Mouse (Mus musculus): ENCODE measurements around the gene A630095N17Rik.
"Not testable (repeated sequence)": the region's sequence is repeated elsewhere in the genome, so short reads cannot be mapped to it uniquely, and the experiment has no call there.

A630095N17Rik gene

GRCm38 (mm10) chr1:75243411-75243810, 11.5 kb upstream of the A630095N17Rik start:
- DNase-seq (ENCODE audit: low spot score in 2 of 2), result no peak

DNA sequence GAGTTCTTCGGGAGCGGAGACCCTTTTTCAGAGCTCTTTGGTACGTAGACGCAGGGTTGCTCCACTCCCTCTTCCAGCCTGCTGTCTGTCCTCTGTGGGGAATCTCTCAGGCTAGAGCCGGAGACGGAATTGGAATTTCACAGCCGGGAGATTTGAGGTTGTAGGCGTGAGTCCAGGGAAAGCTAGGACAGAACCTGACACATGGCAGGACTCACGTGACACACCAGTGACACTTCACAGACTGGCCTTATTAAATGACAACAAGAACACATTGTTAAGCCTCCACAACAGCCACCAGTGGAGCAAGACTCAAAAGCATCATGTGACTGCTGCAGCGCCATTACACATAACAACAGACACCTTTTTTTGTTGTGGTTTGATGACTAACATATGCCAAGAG, 7.7 kb upstream of the A630095N17Rik start:
- no peak for DNase-seq (ENCODE audit: low spot score in 2 of 2)

DNA sequence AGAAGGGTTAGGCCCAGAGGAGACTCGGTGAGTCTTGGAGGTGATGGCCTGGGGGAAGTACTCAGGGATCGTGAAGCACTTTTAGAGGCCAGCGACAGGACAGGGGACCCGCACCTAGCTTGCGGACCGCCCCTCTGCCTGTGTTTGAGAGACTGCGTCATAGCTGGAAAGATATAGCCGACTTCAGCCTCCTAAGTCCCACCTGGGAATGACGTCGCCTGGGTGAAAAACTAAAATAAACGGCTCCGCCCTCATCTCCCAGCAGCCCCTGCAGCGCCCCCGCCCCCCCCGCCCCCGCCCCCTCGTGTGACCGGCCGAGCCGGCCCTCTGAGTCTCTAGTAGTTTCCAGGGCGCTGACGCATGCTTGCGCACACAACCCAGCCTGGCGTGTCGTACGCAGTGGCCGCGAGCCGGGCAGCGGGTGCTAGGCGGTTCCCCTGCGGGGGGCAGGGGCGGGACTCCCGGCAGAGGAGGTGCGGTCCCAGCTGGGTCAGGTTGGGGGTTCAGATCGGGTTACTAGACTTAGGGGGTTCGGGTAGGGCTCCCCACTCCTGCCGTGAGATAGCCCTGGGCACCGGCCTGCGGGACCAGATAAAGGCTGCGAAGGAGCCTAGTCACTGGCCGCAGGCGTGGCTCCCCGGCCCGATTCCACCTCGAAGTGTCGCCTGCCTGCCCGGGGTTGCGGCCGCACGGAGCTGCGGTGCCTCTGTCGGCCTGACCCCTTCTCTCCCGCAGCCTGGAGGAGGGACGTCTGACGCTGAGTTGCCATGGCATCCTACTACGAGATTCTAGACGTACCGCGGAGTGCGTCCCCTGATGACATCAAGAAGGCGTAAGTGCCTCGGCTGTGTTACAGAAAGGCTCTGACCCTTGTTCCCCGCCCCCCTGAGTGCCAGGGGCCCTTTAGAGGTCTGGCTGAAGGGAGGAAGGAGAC, 4.5 kb upstream of the A630095N17Rik start, which contains the start of gene Dnajb2:
Gene Dnajb2 (plus strand): TSS at position 290 of the 934 bp plus-strand sequence.
- peak; percentile 77 for DNase-seq (ENCODE audit: low spot score in 2 of 2)

DNA sequence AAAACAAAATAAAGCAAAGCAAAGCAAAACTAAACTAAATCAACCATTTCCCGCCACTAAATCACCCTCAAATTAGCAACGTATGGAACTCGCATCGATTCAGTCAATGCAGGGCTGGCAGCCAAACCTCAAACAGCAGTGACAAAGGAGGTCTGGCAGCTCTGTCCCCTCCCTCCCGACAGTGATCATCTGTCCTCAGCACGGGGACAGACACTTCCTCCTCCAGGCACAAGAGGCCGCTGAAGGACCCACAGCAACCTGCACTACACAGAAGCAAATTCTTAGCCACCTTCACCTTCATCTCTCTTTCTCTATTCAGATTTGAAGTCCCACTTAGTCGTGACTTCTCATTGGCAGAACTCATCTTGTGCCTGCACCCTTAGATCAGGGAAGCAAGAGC, 2.7 kb upstream of the A630095N17Rik start:
- DNase-seq (ENCODE audit: low spot score in 2 of 2), result no peak

DNA sequence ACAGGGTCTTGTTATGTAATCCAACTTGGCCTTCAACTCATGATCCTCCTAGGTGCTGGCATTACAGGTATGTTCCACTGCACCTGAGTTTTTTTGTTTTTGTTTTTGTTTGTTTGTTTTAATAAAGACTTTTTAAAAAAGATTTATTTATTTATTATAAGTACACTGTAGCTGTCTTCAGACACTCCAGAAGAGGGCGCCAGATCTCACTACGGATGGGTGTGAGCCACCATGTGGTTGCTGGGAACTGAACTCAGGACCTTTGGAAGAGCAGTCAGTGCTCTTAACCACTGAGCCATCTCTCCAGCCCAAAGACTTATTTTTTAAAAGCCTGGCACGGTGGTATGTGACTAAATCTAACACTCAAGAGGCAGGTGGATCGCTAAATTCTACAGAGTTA, 587 bp upstream of the A630095N17Rik start:
- DNase-seq (ENCODE audit: low spot score in 2 of 2), result not testable (repeated sequence)

- DNase-seq (ENCODE audit: low spot score in 2 of 2), result no peak
Measured at GRCm38 (mm10) chr1:75231224-75231623, 678 bp downstream of the A630095N17Rik start.

- DNase-seq (ENCODE audit: low spot score in 2 of 2), result no peak
Measured at GRCm38 (mm10) chr1:75230335-75230994, 1.4 kb downstream of the A630095N17Rik start.

- DNase-seq (ENCODE audit: low spot score in 2 of 2), result no peak
Measured at GRCm38 (mm10) chr1:75229158-75229557, 2.7 kb downstream of the A630095N17Rik start.

GRCm38 (mm10) chr1:75227653-75228052, 4.2 kb downstream of the A630095N17Rik start:
- DNase-seq (ENCODE audit: low spot score in 2 of 2), result no peak

DNA sequence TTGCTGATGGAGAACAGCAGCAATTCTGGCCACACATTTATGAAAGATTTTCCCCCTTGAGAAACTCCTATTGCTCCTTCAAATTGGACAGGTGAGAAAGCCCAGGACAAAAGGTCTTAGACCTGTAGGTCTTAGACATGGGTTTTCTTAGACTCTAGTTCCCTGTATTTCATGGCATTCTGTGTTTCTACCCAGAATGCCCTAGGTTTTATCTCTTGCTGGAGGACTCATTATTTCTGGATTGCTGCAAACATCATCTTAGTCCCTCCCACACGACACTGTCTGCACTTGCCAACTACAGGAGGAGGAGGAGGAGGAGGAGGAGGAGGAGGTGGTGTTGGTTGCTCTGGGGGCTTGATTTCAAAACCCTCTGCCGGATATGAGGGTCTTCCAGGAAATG, 5.8 kb downstream of the A630095N17Rik start:
- DNase-seq (ENCODE audit: low spot score in 2 of 2), result no peak

DNA sequence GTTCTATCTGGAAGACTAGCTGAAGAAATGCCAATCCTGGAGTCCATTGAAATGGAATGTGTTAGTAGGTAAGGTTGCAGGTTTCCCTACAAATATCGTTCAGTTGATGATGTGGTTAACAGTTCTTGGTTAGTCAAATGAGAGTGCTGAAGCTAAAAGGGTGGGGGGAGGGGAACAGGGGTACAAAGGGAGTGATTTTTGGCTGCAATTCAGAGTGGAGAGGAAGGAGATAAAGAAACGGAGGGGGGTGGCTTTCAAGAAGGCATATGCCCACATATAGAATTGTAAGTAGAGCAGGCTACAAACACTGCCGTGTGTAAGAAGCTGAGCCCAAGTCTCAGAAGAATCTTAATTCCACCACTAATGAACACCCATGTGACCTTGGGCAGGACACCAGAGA, 6.4 kb downstream of the A630095N17Rik start:
- DNase-seq (ENCODE audit: low spot score in 2 of 2), result no peak

DNA sequence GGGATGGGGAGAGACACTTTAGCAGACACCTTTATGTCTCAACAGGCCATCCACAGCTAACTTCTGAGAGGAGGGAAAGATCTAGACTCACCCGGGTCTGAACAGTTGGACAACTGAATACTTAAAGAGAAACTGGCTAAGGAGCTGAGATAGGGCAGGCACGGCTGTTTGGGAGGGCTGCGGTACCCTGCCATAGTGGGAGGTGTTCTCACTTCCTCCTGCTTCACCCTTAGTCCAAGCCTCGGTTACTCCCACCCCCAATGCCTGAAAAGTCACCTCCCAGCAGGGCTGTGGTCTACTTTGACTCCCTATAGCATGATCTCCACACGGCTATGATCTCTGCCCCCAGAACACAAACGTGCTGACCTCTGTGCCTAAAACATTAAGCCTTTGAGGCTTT, 8.4 kb downstream of the A630095N17Rik start:
- DNase-seq (ENCODE audit: low spot score in 2 of 2), result no peak

DNA sequence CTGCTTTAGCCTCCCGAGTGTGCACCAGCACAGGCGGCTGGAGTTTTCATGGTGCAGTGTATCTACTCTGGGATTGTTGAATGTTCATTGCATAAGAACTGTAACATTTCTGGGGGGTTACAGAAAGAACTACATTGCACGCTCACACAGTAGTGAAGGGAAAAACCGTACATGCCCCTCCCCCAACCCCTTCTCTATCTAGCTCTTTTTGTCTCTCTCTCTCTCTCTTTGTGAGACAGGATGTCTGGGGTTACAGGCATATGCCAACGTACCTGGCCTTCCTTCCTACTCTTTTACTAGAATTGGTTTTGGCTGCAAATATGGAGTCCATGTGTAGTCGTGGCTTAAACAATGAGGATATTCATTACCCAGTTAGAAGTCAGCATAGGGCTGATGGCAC, 9.0 kb downstream of the A630095N17Rik start:
- no peak for DNase-seq (ENCODE audit: low spot score in 2 of 2)

- no peak for DNase-seq (ENCODE audit: low spot score in 2 of 2)
Measured at GRCm38 (mm10) chr1:75221538-75221937, 10.4 kb downstream of the A630095N17Rik start.

DNA sequence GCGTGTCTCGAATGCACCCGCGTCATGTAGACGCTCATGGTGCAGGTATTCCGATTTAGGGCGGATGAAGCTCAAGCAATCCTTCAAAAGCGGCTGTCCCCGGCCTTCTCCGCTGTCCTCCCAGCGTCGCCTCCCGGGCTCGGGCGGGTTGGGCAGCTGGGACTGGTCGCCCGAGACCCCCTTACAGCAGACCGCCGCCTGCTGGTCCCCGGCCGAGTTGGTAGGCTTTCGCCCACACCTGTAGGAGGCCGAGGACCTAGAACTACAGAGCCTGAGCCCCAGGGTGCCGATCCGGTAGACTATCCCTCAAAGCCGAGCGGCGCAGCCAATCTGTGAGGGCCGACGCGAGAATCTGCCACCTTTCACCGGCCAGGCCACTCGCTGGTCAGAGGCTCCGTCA, 12.4 kb downstream of the A630095N17Rik start, which contains the start of gene Tuba4a:
Gene Tuba4a (minus strand): TSS at position 335 of the 400 bp plus-strand sequence.
- no peak for DNase-seq (ENCODE audit: low spot score in 2 of 2)

- peak; percentile 75 to 83 for DNase-seq (ENCODE audit: low spot score in 2 of 2)
Measured at GRCm38 (mm10) chr1:75219078-75219477, 12.8 kb downstream of the A630095N17Rik start.

DNA sequence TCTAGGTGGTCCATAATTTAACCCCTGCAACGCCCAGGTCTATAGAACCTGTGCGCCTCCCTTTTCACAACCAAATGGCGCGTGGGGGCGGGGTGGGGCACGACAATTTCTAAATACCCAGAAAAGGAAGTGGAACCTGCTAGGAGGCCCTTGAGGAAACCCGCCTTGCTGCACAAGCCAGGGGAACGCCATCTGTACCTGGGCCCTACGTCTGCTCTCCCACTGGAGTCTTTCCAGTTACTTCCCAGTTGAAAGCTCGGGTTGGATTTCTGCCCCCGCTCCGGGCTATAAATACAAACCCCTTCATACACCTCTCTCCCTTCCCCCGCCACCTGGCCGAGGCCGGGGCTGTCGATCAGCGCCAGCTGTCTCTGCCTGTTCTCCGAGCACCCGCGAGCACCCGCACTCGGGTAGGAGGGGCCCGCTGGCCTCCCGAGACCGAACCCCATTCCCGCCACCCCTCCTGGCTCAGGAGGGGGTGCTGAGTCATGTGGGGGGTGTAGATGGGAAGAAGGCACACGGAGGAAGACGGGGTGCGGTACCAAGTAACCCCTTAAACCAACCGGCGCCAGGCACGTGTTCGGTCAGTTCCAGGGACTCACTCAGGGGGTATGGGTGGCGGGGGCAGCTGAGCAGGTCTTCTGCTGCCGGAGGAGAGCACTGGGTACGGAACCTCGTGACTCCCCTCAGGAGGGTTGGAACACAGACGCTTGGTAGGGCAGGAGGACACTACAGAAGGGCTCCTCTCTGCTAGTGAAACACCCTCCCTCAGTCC, 13.5 kb downstream of the A630095N17Rik start:
- no peak for DNase-seq (ENCODE audit: low spot score in 2 of 2)

GRCm38 (mm10) chr1:75217893-75218226, 14.0 kb downstream of the A630095N17Rik start:
- DNase-seq (ENCODE audit: low spot score in 2 of 2), result no peak

DNA sequence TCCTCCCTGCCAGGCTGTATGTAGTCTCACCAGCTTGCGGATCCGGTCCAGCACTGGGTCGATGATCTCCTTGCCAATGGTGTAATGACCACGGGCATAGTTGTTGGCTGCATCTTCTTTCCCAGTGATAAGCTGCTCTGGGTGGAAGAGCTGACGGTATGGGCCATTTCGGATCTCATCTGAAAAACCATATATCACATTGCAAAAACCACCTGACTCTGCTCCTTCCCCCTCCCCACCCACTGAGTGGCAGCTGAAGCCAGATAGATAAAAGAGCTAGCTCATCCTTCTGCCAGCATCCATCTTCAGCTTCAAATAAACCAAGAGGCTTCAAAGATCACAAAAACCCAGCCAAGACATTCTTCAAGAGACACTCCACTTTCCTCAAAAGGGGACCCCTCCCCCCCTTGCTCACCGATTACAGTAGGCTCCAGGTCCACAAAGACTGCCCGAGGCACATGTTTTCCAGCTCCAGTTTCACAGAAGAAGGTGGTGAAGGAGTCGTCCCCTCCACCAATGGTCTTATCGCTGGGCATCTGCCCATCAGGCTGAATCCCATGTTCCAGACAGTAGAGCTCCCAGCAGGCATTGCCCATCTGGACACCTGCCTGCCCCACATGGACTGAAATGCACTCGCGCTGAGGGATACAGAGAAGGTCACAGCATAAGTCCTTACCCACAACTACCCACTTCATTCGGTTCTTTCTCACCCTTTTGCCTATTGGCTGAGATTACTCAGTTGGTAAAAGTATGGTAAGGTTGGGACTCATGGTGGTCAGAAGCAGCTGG, 14.9 kb downstream of the A630095N17Rik start:
- no peak for DNase-seq (ENCODE audit: low spot score in 2 of 2)

DNA sequence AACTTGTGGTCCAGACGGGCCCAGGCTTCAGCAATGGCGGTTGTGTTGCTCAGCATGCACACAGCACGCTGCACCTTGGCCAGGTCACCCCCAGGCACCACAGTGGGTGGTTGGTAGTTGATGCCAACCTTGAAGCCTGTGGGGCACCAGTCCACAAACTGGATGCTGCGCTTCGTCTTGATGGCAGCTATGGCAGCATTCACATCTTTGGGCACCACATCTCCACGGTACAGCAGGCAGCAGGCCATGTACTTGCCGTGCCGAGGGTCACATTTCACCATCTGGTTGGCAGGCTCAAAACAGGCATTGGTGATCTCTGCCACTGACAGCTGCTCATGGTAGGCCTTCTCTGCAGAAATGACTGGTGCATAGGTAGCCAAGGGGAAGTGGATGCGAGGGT, 16.1 kb downstream of the A630095N17Rik start:
- DNase-seq (ENCODE audit: low spot score in 2 of 2), result no peak

- DNase-seq (ENCODE audit: low spot score in 2 of 2), result no peak
Measured at GRCm38 (mm10) chr1:75214886-75215285, 17.0 kb downstream of the A630095N17Rik start.

All from urinary bladder, postnatal 4 days (tissue).